Mouse (Mus musculus) granulocyte monocyte progenitor cell, adult 5-6 weeks (primary cell): Measurements from ENCODE around the gene Tusc2. TPM values are rescaled to one million over a fixed set of nuclear protein-coding genes. Genes with fewer than 3 reads are reported as not detected.

ENCODE experiments used
- ATAC-seq: replicated peaks from 2 replicates; pipeline ENCODE4 v1.8.0; 2016; ENCODE audit warnings: mild to moderate bottlenecking, moderate TSS enrichment, inconsistent platforms; ENCODE audit not compliant: poor library complexity, severe bottlenecking
- total RNA-seq, 2 experiments: library from RNA; stranded (forward) in 1 of 2; stranded (reverse) in 1 of 2; fragments of 200-712, 200-1000 nt in 1 of 2; fragments of >200 nt in 1 of 2; fragmentation: Nextera tagmentation in 1 of 2; gene quantifications; 2 replicates each; pipeline ENCODE4 v1.2.3; 2014 to 2017

Tusc2 gene
- total RNA-seq, 2 experiments from 2014 or later: 13.2 to 34.5 TPM

DNA sequence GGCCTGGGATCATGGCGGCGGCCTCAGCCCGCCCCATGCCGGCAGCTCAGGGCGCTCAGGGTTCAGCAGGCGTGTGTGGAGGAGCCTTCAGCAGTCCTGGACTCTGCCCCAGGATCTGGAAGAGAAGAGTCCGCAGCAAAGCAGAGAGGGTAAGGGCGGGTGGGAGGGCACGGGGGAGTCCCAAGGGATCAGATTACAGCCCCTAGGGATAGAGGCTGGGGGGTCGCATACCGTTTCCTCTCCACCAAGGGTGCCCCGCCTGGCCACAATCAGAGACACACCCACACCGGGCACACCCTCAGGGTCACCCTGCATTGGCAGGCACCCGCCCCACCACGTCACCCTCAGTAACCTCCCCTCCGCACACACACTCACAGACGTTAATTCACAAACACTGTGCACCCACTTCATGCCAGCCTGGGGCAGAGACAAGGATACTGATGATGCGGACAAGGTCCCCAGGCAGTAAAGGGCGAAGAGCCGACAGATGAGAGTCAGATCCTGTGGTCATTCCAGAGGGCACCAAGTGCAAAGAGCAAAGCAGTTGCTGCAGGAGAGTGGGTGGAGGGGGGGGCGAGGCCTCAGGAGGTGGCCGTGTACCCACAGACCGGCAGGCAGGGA lies 42.1 kb downstream of the Tusc2 start:
- ATAC-seq: no peak

DNA sequence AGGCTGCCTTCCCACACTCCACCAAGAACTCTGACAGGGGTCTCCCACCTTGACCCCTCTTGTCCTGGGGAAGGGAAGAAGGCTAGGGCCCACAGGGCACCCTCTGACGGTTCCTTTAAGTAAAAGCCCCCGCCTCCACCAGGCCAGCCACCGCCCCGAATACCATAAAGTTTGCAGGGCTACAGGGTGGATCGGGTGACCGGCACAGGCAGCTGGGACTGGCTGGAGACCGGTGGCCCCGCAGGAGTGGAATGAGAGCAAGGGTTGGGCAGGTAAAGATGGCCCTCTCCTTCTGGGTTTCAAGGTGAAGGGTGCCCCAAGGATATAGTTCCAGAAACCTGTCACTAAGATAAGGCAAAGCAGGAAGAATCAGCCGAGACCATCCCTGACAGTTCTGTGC lies 43.5 kb downstream of the Tusc2 start:
- no peak for ATAC-seq

DNA sequence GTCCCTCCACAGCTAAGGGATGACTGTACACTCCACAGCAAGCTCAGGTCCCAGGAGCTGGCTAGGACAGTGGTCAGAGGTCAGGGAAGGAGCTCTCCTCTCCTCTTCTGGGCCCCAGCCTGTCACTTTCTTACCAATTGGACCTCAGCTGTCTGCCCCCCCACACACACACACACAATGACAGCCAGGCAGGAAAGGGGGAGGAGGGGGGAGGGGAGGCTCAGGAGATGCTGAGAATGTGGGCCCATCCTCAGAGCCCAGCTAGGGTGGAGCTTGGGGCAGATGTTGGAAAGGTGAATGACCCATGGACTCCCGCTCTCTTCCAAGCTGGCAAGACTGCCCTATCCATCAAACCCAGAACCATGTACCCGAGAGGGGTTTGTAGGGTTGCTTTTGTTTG lies 44.0 kb downstream of the Tusc2 start:
- ATAC-seq: no peak

DNA sequence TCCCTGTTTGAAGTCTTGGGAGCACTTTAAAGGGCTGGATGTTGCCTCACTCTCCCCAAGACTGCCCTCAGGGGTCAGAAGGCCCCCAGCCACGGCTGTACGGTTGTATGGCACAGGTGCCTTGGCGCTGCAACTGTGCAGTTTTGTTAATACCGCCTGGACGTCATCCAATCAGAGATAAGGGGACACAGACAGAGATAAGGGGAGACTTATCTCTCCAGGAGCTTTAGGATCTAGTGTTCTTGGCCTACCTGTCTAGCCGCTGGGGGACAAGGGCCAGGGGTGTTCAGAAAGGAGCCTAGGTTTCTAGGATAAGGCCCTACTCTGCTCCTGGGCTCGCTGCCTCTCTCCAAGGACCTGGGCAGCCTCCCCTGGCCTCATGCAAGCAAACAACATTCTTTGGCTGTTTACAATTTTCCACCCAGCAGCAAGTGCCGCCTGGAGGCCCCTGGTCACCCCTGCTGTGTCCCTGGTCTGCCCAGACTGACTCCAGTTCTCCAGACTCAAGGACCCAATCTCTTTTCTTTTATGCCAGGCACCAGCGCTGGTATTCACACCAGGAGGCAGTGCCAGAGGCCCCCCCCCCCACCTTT lies 44.7 kb downstream of the Tusc2 start:
- no peak for ATAC-seq

DNA sequence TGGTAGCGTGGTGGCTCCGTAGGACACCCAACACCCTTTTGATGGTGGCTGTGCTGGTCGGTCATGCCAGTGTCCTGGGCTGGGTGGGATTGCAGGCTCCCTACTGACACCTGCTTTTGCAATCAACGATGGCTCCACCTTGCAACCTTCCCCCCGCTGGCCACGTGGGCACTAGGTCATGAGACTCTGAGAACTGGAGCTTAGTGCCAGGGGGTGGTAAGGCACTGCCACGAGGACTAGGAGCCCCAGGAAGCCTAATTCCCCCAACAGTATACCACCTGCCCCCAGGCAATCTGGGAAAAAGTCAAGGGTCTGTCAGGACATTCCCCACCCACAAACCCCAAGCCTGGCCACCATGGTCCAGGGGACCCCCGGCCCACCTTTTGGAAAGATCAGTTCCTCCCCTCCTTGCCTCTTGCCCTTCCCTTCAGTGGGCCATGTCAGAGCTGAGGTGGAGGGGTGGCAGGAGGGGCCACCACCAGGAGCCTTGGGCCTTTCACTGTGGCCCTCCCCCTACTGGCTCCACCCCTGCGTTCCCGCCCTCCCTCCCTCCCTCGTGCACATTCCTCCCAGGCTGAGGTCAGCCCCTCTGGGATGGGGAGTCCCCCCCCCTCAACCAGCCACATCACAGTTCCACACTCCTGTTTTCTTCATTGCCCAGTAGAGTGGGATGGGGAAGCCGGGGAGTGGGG lies 45.8 kb downstream of the Tusc2 start, which contains the start of gene Sema3b:
Sema3b (minus strand) TSS at position 489 of the 692 bp plus-strand sequence.
- ATAC-seq: no peak

DNA sequence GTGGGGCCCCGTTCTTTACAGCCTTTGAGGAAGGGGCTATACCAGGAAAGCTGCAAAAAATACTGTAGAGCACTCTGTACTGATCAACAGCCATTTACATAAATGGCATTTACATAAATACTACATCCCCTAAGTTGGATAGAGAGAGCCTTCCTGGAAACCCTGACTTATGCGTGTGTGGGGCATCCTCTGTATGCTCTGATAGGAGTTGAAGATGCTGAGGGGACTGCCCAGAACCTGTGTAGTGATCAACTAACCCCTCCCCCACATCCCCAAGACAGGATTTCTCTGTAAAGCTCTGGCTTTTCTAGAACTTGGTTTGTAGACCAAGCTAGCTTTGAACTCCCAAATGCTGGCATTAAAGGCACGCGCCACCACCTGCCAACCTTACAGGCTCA lies 46.4 kb downstream of the Tusc2 start:
- no peak for ATAC-seq

DNA sequence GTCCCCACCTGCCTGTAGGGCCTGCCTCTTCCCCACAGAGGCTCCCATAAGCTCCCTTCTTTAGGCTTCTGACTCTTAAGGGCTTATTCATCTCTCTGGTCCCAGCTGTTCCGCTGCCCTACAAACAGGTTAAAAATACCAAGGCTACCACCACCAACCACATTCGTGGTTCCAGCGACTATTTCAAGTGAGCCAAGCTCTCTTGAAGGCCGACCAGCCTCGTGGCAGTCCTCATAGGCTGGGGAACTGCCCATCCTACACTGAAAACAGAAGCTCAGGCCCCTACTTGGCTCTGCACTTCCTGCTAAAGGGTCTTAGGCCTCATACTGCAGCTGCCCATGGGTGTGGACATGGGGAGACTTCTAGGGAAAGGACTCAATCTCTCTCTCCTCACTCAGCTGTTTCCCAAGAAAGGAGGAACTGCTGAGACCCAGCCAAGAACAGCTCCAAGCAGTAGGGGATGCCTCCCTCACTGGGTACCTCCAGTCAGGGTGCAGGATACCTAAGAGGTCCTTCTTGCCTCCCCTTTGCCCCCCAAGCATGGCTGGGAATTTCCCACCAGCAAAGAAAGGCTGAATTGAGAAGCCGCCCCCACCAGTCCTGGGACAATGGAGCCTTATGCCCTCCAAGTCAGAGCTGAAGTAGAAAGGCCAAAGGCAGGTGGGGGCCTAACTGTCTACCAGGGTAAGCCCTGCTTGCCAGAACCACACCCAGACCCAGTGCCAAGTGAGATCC lies 48.6 kb downstream of the Tusc2 start:
- peak; percentile 36 for ATAC-seq

DNA sequence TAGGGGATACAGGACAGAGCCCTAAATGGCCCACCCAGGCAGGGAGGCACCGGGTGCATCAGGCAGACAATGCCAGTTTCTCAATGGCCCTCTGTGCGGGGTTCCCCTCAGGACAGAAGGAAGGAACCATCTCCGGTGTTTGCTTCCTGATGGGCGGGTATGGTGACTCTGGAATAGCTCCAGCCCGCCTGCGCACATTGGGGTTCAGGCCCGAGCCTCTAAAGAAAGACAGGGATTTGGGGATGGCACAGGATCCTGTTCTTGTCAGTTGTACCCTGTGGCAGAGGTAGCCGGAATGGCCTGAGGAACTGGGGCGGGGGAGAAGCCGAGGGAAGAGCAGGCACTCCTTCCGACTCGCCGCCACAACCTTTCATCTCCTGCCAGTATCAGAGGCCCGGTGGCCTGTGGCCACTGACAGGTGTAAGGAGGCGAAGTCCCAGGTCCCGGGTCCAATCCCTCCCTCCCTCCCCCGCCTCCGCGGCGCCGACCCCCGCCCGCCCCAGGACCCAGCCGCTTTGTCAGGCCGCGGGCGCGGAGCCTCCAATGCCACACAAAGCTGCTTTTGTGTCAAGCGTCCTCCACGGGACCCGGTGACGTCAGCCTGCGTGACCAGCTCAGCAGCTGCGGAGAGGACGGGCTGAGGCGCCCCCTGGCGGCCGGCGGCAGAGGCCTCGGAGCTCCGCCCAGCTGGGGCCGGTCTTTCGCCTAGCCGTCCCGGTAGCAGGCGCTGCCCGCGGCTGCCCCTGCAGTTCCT lies 49.3 kb downstream of the Tusc2 start:
- peak; percentile 83 for ATAC-seq

DNA sequence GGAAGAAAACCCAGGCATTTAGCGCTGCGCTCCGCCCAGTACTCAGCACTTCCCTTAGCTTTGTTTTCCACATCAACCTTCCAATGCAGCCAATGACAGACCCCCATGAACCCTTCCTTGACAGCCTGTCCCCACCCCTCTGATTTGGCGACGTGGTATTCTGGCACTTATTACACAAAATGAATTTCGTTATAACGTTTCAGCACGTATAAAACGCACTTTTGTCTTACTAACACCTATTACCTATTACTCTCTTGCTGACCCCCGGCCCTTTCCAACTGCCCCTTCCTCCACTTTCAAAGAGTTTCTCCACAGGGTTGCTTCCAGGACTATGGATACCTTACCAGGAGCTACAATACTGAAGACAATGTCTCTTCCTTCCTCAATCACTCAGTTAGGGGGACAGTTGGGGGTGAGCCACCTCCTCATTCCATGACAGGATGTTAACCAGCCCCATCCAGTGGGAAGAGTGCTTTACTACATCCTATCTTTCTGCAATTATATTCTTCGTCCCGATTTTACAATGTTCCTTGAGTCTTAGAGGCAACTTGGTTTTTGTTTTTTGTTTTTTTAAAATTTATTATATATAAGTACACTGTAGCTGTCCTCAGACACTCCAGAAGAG lies 50.0 kb downstream of the Tusc2 start:
- ATAC-seq: no peak; the same call in 1 of the 2 replicates

DNA sequence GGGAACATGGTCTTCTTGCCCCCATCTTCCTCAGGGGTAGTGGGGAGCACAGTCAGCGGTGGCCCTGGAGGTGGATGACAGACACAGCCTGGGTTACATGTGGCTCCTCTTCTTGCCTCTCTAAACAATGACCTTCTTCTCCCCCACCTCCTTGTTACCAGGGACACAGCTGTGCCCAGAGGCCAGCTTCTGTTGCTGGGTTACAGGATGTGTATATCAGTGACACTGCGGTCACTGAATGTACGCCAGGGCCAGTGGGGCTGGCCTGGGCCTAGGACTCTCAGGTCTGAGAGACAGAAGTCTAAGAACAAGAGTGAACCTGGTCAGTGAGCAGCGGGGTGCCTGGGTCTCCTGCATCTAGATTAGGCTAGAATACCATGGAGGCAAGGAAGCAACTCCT lies 52.0 kb downstream of the Tusc2 start:
- ATAC-seq: no peak

Other genes starting within 250 kb of the Tusc2 start
- gene Hemk1, start 224.9 kb upstream of the Tusc2 start, total RNA-seq (2014; fragmentation: Nextera tagmentation): 12.0 and 32.9 TPM in 2 replicates
- gene Hemk1, start 224.9 kb upstream of the Tusc2 start, total RNA-seq (2017): 6.0 and 11.3 TPM in 2 replicates
- not detected in 2 replicates for gene 6430571L13Rik, start 222.7 kb upstream of the Tusc2 start, total RNA-seq (2014; fragmentation: Nextera tagmentation)
- not detected in 2 replicates for gene 6430571L13Rik, start 222.7 kb upstream of the Tusc2 start, total RNA-seq (2017)
- gene Cacna2d2, start 163.6 kb upstream of the Tusc2 start, total RNA-seq (2014; fragmentation: Nextera tagmentation): 0.19 TPM in 1 of 2 replicates, not detected in the other
- 0.09 and 0.10 TPM in 2 replicates for gene Cacna2d2, start 163.6 kb upstream of the Tusc2 start, total RNA-seq (2017)
- 12.2 and 13.7 TPM in 2 replicates for gene Tmem115, start 29.3 kb upstream of the Tusc2 start, total RNA-seq (2014; fragmentation: Nextera tagmentation)
- 12.1 and 12.5 TPM in 2 replicates for gene Tmem115, start 29.3 kb upstream of the Tusc2 start, total RNA-seq (2017)
- gene Cyb561d2, start 21.1 kb upstream of the Tusc2 start, total RNA-seq (2014; fragmentation: Nextera tagmentation): 21.2 and 31.0 TPM in 2 replicates
- 13.2 and 13.9 TPM in 2 replicates for gene Cyb561d2, start 21.1 kb upstream of the Tusc2 start, total RNA-seq (2017)
- gene Nprl2, start 21.0 kb upstream of the Tusc2 start, total RNA-seq (2014; fragmentation: Nextera tagmentation): 11.3 and 16.7 TPM in 2 replicates
- gene Nprl2, start 21.0 kb upstream of the Tusc2 start, total RNA-seq (2017): 11.3 and 14.3 TPM in 2 replicates
- not detected in 2 replicates for gene Zmynd10, start 16.0 kb upstream of the Tusc2 start, total RNA-seq (2014; fragmentation: Nextera tagmentation)
- not detected in 2 replicates for gene Zmynd10, start 16.0 kb upstream of the Tusc2 start, total RNA-seq (2017)
- gene Rassf1, start 11.7 kb upstream of the Tusc2 start, total RNA-seq (2014; fragmentation: Nextera tagmentation): 40.2 and 42.2 TPM in 2 replicates
- gene Rassf1, start 11.7 kb upstream of the Tusc2 start, total RNA-seq (2017): 34.1 and 36.7 TPM in 2 replicates
- 6.2 and 11.6 TPM in 2 replicates for gene Hyal2, start 4.7 kb downstream of the Tusc2 start, total RNA-seq (2014; fragmentation: Nextera tagmentation)
- gene Hyal2, start 4.7 kb downstream of the Tusc2 start, total RNA-seq (2017): 3.0 and 5.3 TPM in 2 replicates
- 1.4 and 4.9 TPM in 2 replicates for gene Hyal1, start 13.7 kb downstream of the Tusc2 start, total RNA-seq (2014; fragmentation: Nextera tagmentation)
- 0.56 and 1.0 TPM in 2 replicates for gene Hyal1, start 13.7 kb downstream of the Tusc2 start, total RNA-seq (2017)
- gene Naa80, start 15.6 kb downstream of the Tusc2 start, total RNA-seq (2014; fragmentation: Nextera tagmentation): 7.1 and 18.2 TPM in 2 replicates
- 5.5 and 8.2 TPM in 2 replicates for gene Naa80, start 15.6 kb downstream of the Tusc2 start, total RNA-seq (2017)
- gene Hyal3, start 17.6 kb downstream of the Tusc2 start, total RNA-seq (2014; fragmentation: Nextera tagmentation): 0.34 TPM in 1 of 2 replicates, not detected in the other
- gene Hyal3, start 17.6 kb downstream of the Tusc2 start, total RNA-seq (2017): 0.26 and 0.46 TPM in 2 replicates
- gene Ifrd2, start 24.4 kb downstream of the Tusc2 start, total RNA-seq (2014; fragmentation: Nextera tagmentation): 89.9 and 105 TPM in 2 replicates
- 46.9 and 76.8 TPM in 2 replicates for gene Ifrd2, start 24.4 kb downstream of the Tusc2 start, total RNA-seq (2017)
- gene Sema3b, start 46.0 kb downstream of the Tusc2 start, total RNA-seq (2014; fragmentation: Nextera tagmentation): not detected in 2 replicates
- gene Sema3b, start 46.0 kb downstream of the Tusc2 start, total RNA-seq (2017): not detected in 2 replicates
- 410 and 448 TPM in 2 replicates for gene Gnai2, start 72.1 kb downstream of the Tusc2 start, total RNA-seq (2014; fragmentation: Nextera tagmentation)
- 395 and 452 TPM in 2 replicates for gene Gnai2, start 72.1 kb downstream of the Tusc2 start, total RNA-seq (2017)
- gene Slc38a3, start 106.3 kb downstream of the Tusc2 start, total RNA-seq (2014; fragmentation: Nextera tagmentation): not detected in 2 replicates
- not detected in 2 replicates for gene Slc38a3, start 106.3 kb downstream of the Tusc2 start, total RNA-seq (2017)
- not detected in 2 replicates for gene Gnat1, start 116.5 kb downstream of the Tusc2 start, total RNA-seq (2014; fragmentation: Nextera tagmentation)
- gene Gnat1, start 116.5 kb downstream of the Tusc2 start, total RNA-seq (2017): not detected in 2 replicates
- gene Sema3f, start 147.2 kb downstream of the Tusc2 start, total RNA-seq (2014; fragmentation: Nextera tagmentation): 2.6 TPM in 1 of 2 replicates, not detected in the other
- gene Sema3f, start 147.2 kb downstream of the Tusc2 start, total RNA-seq (2017): not detected in 2 replicates
- gene Rbm5, start 207.7 kb downstream of the Tusc2 start, total RNA-seq (2014; fragmentation: Nextera tagmentation): 133 and 165 TPM in 2 replicates
- 157 and 164 TPM in 2 replicates for gene Rbm5, start 207.7 kb downstream of the Tusc2 start, total RNA-seq (2017)